Mouse (Mus musculus): Measurements from ENCODE around the gene Zfp451. TPM values are rescaled to one million over a fixed set of nuclear protein-coding genes. Genes with fewer than 3 reads are reported as not detected.

Gene Zfp451
- total RNA-seq, 2 experiments from 2014 or later = 10.9 to 12.1 TPM

- no peak overlapping the region for H3K4me3 ChIP-seq
- no peak overlapping the region for H3K27ac ChIP-seq
- intact Hi-C loops (cut with DNase I) = no loop called here
- no peak for TF ChIP-seq CTCF (IDR thresholded peaks at IDR 0.05)
- no peak for DNase-seq
These were observed 89.3 kb downstream of the Zfp451 start for GRCm38 (mm10) chr1:33725086-33725485.

GRCm38 (mm10) chr1:33724516-33724915, 89.9 kb downstream of the Zfp451 start:
- Histone ChIP-seq H3K27ac (no peak overlapping the region), H3K4me3 (no peak overlapping the region)
- DNase-seq = peak; percentile 30
- intact Hi-C loops (cut with DNase I) = loop anchor here (5.0 kb wide), 1 partner anchor 52 kb away; no protein-coding TSS in a partner anchor
- no peak for TF ChIP-seq CTCF (IDR thresholded peaks at IDR 0.05)

- TF ChIP-seq CTCF (IDR thresholded peaks at IDR 0.05) = no peak
- DNase-seq = no peak
- intact Hi-C loops (cut with DNase I) = loop anchor here (5.0 kb wide), 1 partner anchor 49 kb away; no protein-coding TSS in a partner anchor
- H3K4me3 ChIP-seq = no peak overlapping the region; the same call in 1 of the 2 replicates
- no peak overlapping the region for H3K27ac ChIP-seq
These were observed 93.4 kb downstream of the Zfp451 start for GRCm38 (mm10) chr1:33721020-33721419.

- TF ChIP-seq CTCF (IDR thresholded peaks at IDR 0.05) = no peak
- no peak for DNase-seq
- H3K27ac ChIP-seq = peak overlapping the region; percentile 84
- intact Hi-C loops (cut with DNase I) = loop anchor here (5.0 kb wide), 1 partner anchor 48 kb away; no protein-coding TSS in a partner anchor
- H3K4me3 ChIP-seq = peak overlapping the region; percentile 87
These were observed 94.2 kb downstream of the Zfp451 start for GRCm38 (mm10) chr1:33720231-33720630.

GRCm38 (mm10) chr1:33719733-33720225, 94.6 kb downstream of the Zfp451 start, which contains the start of gene Rab23:
TSS of gene Rab23 (plus strand) at chr1:33719887.
- peak within 1 kb of the TSS; percentile 87 for H3K4me3 ChIP-seq
- peak within 1 kb of the TSS; percentile 84 for H3K27ac ChIP-seq
- no peak for TF ChIP-seq CTCF (IDR thresholded peaks at IDR 0.05)
- intact Hi-C loops (cut with DNase I) = loop anchor here (5.0 kb wide), 1 partner anchor 47 kb away; no protein-coding TSS in a partner anchor
- DNase-seq = peak; percentile 88

GRCm38 (mm10) chr1:33717636-33718035, 96.8 kb downstream of the Zfp451 start:
- no peak for DNase-seq
- TF ChIP-seq CTCF (IDR thresholded peaks at IDR 0.05) = no peak
- intact Hi-C loops (cut with DNase I) = no loop called here
- Histone ChIP-seq H3K27ac (no peak overlapping the region), H3K4me3 (no peak overlapping the region)

GRCm38 (mm10) chr1:33714796-33715195, 99.6 kb downstream of the Zfp451 start:
- Histone ChIP-seq H3K27ac (no peak overlapping the region), H3K4me3 (no peak overlapping the region)
- no peak for DNase-seq
- no peak for TF ChIP-seq CTCF (IDR thresholded peaks at IDR 0.05)
- intact Hi-C loops (cut with DNase I) = no loop called here

GRCm38 (mm10) chr1:33712026-33712425, 102.4 kb downstream of the Zfp451 start:
- intact Hi-C loops (cut with DNase I) = no loop called here
- Histone ChIP-seq H3K27ac (no peak overlapping the region), H3K4me3 (no peak overlapping the region)
- no peak for TF ChIP-seq CTCF (IDR thresholded peaks at IDR 0.05)
- DNase-seq = peak; percentile 38

Other genes starting within 250 kb of the Zfp451 start
- gene Prim2, start 144.8 kb downstream of the Zfp451 start, total RNA-seq (2021) = 1 to 10 TPM; 1.2 to 1.3 TPM
- 1 to 10 TPM; 4.1 to 5.9 TPM for gene Rab23, start 94.7 kb downstream of the Zfp451 start, total RNA-seq (2021)
- 10 to 100 TPM; 13.7 to 21.4 TPM for gene Bag2, start 56.8 kb downstream of the Zfp451 start, total RNA-seq (2021)
- 1 to 10 TPM; 1.6 to 2.1 TPM for gene Bend6, start 93.2 kb upstream of the Zfp451 start, total RNA-seq (2021)
- 100 to 1,000 TPM; 291 to 304 TPM for gene Dst, start 93.6 kb upstream of the Zfp451 start, total RNA-seq (2021)

Data from gastrocnemius, adult 2 months (tissue).